Mouse (Mus musculus): ENCODE results near the gene Avl9. TPM values are rescaled to one million over a fixed set of nuclear protein-coding genes. Genes with fewer than 3 reads are reported as not detected.

Gene Avl9
- polyA plus RNA-seq, 1 experiment from 2014 or later, result 38.3 TPM

DNA sequence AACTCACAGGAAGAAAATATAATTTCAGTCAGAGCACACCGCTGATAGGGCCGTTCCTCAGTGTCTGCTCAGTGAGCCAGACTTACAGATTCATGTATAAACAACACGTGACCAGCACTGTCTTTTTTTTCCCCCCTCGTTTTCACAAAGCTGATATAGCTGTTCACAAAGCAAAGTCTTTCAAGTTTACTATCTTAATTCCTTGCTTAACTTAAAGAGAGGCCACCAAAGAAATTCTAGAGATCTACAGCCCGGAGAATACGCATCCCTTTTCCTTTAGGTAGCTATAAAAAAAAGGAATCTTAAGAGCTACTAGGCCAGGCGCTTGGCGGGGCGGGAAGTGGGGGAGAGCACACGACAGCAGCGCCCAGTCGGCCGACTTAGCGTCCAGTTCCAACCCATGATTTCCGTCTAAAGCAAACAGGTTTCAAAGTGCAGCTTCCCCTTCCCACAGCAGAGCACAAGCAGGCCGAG is 82.0 kb downstream of the Avl9 start:
- Histone ChIP-seq H3K4me1 (peaks cover 19% of the 10 kb centered on the region), H3K36me3 (no peaks in the 10 kb centered on the region), H3K4me2 (replicated peaks) (peak overlapping the region; percentile 69), H3K4me3 (peak overlapping the region; percentile 87), H3K9me3 (no peaks in the 10 kb centered on the region), H3K9ac (replicated peaks) (peak overlapping the region; percentile 93), H3K27ac (replicated peaks) (peak overlapping the region; percentile 99), H3K27me3 (no peaks in the 10 kb centered on the region)
- peak; percentile 17 for ATAC-seq (ENCODE audit: low FRiP score, low read depth)
- under 1% methylated on average over 16 of the region's 16 CpGs for WGBS

DNA sequence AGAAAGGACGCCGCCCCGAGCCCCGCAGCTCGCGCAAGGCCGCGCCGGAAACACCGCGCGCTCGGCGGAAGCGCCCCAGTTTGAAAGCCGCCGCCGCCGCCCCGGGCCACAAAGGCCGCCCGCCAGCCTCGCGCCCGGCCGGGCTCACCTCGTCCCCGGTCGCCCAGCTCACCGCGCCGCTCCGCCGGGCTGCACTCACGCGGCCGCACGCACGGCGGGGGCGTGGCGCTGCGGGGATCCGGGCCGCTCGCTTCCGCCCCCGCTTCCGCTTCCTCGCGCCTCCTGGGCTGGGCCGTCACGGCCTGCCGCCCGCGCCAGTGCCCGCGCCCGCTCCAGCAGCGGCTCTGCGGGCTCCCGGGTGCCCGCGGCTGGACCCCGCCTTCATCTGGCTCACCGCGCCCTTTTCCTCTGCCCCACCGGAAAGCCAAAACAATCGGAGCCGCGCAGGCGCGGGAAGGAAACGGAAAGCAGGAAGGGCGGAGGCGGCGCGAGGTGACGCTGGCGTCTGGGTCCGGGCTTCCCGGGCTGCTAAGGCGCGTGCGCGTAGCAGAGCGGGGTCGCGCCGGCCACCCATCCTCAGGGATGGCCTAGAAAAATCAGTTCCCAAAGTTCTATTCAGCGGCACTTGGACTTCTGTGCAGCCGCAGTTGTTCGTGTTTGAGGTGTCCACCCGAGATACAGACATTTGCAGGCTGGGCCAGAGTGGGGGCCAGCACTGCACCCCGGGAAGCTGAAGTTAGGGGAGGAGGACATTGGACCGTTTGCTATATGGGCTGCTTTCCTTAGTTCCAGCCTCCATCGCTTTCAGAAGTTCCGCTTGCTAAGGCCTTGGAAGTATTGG is 82.8 kb downstream of the Avl9 start, which contains the start of gene Kbtbd2:
Gene Kbtbd2 (minus strand): TSS at position 503 of the 841 bp plus-strand sequence.
- peak within 1 kb of the TSS; percentile 99 for H3K27ac ChIP-seq (replicated peaks)
- WGBS, result 2% methylated on average over 80 of the region's 98 CpGs
- H3K4me2 ChIP-seq (replicated peaks), result peak within 1 kb of the TSS; percentile 69
- H3K9me3 ChIP-seq, result no peaks in the 10 kb centered on the region
- H3K27me3 ChIP-seq, result no peaks in the 10 kb centered on the region
- H3K36me3 ChIP-seq, result no peaks in the 10 kb centered on the region
- peak within 1 kb of the TSS; percentile 87 for H3K4me3 ChIP-seq
- H3K4me1 ChIP-seq, result peaks cover 19% of the 10 kb centered on the region
- H3K9ac ChIP-seq (replicated peaks), result peak within 1 kb of the TSS; percentile 93
- ATAC-seq (ENCODE audit: low FRiP score, low read depth), result peak; percentile 95

DNA sequence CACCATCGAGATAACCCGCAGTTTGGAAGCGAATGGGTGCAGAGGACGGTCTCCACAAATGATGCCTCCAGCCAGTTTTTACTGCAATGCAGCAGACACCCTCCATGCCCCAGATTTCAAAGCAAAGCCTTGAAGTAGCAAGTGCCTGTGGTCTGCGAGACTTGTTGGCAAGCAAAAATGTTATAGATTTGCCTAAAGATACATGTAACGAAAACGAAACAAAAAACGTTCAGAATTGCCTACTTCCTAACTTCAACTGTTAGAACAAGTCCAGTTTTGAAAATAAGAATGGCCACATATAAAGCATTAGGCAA is 83.4 kb downstream of the Avl9 start:
- H3K4me1 ChIP-seq, result peaks cover 19% of the 10 kb centered on the region

DNA sequence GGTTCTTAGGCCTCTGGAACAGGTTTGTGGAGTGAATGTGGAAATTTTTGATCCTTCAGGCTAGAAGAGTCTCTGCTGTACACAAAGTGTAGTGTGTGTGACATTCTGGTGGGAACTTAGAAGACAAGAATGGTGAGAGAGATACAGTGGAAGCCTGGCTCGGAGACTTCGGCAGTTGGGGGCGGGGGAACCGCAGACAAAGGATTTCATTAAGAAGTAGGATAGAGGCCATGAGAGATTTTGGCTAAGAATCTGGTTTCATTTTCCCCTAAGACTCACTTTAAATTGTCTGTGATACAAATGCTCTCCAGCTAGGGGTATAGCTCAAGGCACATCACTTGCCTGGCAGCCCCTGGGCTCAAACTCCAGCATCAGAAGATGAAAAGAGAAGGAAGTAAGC is 90.3 kb downstream of the Avl9 start:
- Histone ChIP-seq H3K4me1 (no peaks in the 10 kb centered on the region), H3K4me3 (no peak overlapping the region), H3K9me3 (no peaks in the 10 kb centered on the region), H3K9ac (replicated peaks) (no peak overlapping the region), H3K27ac (replicated peaks) (no peak overlapping the region), H3K4me2 (replicated peaks) (no peak overlapping the region), H3K27me3 (no peaks in the 10 kb centered on the region), H3K36me3 (no peaks in the 10 kb centered on the region)
- WGBS, result 86% methylated on average over 4 of the region's 4 CpGs
- ATAC-seq (ENCODE audit: low FRiP score, low read depth), result no peak

More for the DNA sequence above, 83.4 kb downstream of the Avl9 start:
- Histone ChIP-seq H3K9ac (replicated peaks) (peak overlapping the region; percentile 93), H3K9me3 (no peaks in the 10 kb centered on the region), H3K27me3 (no peaks in the 10 kb centered on the region), H3K4me3 (peak overlapping the region; percentile 87), H3K4me2 (replicated peaks) (peak overlapping the region; percentile 69), H3K27ac (replicated peaks) (peak overlapping the region; percentile 99), H3K36me3 (no peaks in the 10 kb centered on the region)
- WGBS, result 20% methylated on average over 8 of the region's 8 CpGs
- no peak; the same call in 1 of the 2 replicates for ATAC-seq (ENCODE audit: low FRiP score, low read depth)

DNA sequence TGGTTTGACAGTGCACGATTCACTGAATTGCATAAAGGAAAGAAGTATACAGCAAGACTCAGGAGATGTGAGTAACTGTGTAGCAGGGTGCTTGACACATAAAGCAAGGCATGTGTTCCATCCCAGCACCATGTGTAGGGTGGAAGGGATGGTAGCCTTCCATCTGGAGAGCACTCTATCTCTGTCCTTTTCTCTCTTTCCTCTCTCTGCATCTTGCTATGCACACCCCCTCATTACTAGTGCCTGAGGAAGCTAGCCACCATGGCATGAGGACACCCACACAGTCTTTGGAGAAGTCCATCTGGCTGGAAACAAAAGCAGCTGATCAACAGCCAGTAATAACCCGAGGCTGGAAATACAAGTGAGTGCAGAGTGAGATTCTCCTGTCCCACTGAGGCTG is 91.5 kb downstream of the Avl9 start:
- Histone ChIP-seq H3K36me3 (no peaks in the 10 kb centered on the region), H3K4me2 (replicated peaks) (no peak overlapping the region), H3K27ac (replicated peaks) (no peak overlapping the region), H3K4me1 (no peaks in the 10 kb centered on the region), H3K9ac (replicated peaks) (no peak overlapping the region), H3K4me3 (no peak overlapping the region), H3K27me3 (no peaks in the 10 kb centered on the region), H3K9me3 (no peaks in the 10 kb centered on the region)
- ATAC-seq (ENCODE audit: low FRiP score, low read depth), result no peak
- WGBS, result 64% methylated on average over 2 of the region's 2 CpGs

DNA sequence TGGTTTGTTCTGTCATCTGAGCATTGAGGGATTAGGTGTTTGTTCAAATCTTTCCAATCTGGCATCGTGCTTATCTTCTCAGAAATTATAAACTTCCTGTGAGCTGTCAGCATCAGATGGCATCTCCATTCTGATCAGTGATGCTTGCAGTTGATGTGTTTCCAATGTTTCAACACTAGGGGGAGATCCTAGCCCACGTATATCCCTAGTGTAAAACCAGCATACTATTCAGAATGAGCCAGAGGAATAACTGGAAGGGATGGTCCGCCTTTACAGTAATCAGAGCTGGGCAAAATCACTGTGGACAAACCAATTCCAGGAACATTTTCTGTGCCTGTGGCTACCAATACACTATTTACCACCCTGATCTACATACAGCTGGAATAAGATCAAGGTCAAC is 94.0 kb downstream of the Avl9 start:
- no peak overlapping the region for H3K27ac ChIP-seq (replicated peaks)
- no peak overlapping the region for H3K9ac ChIP-seq (replicated peaks)
- H3K27me3 ChIP-seq, result no peaks in the 10 kb centered on the region
- no peaks in the 10 kb centered on the region for H3K36me3 ChIP-seq
- 16% methylated on average over 3 of the region's 3 CpGs for WGBS
- peaks cover 6% of the 10 kb centered on the region for H3K4me1 ChIP-seq
- H3K4me2 ChIP-seq (replicated peaks), result no peak overlapping the region
- peak; percentile 85 for ATAC-seq (ENCODE audit: low FRiP score, low read depth)
- H3K9me3 ChIP-seq, result no peaks in the 10 kb centered on the region
- no peak overlapping the region for H3K4me3 ChIP-seq

Other genes starting within 250 kb of the Avl9 start
- 7.0 and 7.4 TPM in 2 replicates for gene Pde1c, start 145.8 kb upstream of the Avl9 start, polyA plus RNA-seq (2016; fragmentation: Nextera tagmentation; extraction: Ambion mirVana)
- gene Lsm5, start 10.2 kb upstream of the Avl9 start, polyA plus RNA-seq (2016; fragmentation: Nextera tagmentation; extraction: Ambion mirVana), result 169 and 186 TPM in 2 replicates
- 44.4 and 46.8 TPM in 2 replicates for gene Kbtbd2, start 82.9 kb downstream of the Avl9 start, polyA plus RNA-seq (2016; fragmentation: Nextera tagmentation; extraction: Ambion mirVana)
- gene Fkbp9, start 117.2 kb downstream of the Avl9 start, polyA plus RNA-seq (2016; fragmentation: Nextera tagmentation; extraction: Ambion mirVana), result 47.4 and 64.0 TPM in 2 replicates
- 94.8 and 98.5 TPM in 2 replicates for gene Nt5c3, start 209.0 kb downstream of the Avl9 start, polyA plus RNA-seq (2016; fragmentation: Nextera tagmentation; extraction: Ambion mirVana)
- gene Vmn1r4, start 209.1 kb downstream of the Avl9 start, polyA plus RNA-seq (2016; fragmentation: Nextera tagmentation; extraction: Ambion mirVana), result 0.42 and 0.68 TPM in 2 replicates